Mouse (Mus musculus): ENCODE measurements at regions not wholly inside any gene's neighbourhood (a gene's known extent, or its start where the extent isn't known, plus 50 kb on each side); places are given as distances from the start of the nearest gene placed in this dataset.
"Not testable (repeated sequence)": the region's sequence is repeated elsewhere in the genome, so short reads cannot be mapped to it uniquely, and the experiment has no call there.

- DNase-seq (ENCODE audit: low spot score in 2 of 2); intact Hi-C loops (cut with DNase I): not testable (repeated sequence)
Measured at GRCm38 (mm10) chr1:194471281-194471680, 146.7 kb upstream of the Plxna2 start.

- intact Hi-C loops (cut with DNase I): no loop called here
- peak; percentile 30 to 54 for DNase-seq (ENCODE audit: low spot score in 2 of 2)
Measured at GRCm38 (mm10) chr1:194452480-194452879, 165.5 kb upstream of the Plxna2 start.

DNA sequence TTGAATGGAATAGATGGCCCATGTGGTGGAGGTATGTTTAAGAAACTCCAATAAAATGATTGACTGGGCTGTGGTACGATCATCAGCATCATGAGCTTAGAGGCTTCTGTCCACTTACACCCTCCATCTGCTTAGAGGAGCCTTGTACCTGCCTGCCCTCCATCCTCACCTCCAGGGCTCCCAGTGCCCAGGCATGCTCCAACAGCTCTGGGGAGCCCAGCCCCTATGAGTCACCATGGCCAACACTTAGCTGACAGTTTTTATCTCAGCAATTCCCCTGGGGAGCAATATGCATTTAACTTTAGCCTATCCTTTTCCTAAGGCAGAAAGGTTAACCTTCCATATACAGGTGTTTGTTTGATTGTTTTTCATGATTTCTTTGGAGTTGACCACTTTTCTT lies 174.3 kb upstream of the Plxna2 start:
- intact Hi-C loops (cut with DNase I): no loop called here

DNA sequence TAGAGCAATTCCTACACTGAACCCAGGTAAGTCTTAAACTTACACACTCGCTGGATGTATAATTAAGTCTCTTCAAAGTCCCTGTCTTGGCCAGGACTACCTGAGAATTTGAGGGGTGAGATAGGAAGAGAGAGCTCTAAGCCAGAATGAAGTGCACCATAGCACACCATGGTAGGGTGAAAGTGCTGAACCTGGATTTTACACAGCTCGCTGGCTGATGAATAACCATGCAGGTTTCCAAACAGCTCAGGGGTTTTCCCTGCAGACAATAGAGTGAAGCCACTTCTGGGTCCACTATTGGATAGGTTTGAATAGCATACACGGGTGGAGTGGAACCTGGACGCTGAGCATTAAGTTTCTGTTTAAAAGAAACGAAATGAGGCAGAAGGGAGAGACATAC lies 180.7 kb upstream of the Plxna2 start:
- intact Hi-C loops (cut with DNase I): no loop called here
- DNase-seq (ENCODE audit: low spot score in 2 of 2): no peak

More for the DNA sequence above, 174.3 kb upstream of the Plxna2 start:
- no peak for DNase-seq (ENCODE audit: low spot score in 2 of 2)

DNA sequence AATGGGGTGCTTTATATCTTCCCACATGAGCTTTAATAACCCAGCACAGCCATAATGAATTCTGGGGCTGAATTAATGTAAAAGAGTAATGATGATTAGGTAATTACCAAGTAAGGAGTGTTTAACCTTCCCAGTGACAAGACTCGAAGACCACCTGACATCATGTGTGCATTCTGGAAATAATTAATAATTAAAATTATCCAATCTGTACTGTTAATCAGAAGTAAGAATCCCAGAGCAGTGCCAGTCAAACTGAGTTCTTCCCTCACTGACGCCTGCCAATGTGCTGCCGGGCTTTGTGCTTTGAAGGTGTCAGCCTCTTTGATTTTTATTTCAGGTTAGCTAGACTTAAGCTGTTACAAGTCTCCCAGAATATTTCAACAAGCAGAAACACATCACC lies 183.0 kb upstream of the Plxna2 start:
- no peak for DNase-seq (ENCODE audit: low spot score in 2 of 2)
- intact Hi-C loops (cut with DNase I): no loop called here

GRCm38 (mm10) chr1:194428586-194428985 lies 189.4 kb upstream of the Plxna2 start:
- no peak for DNase-seq (ENCODE audit: low spot score in 2 of 2)
- intact Hi-C loops (cut with DNase I): no loop called here

GRCm38 (mm10) chr1:194426293-194426692 lies 191.7 kb upstream of the Plxna2 start:
- no peak for DNase-seq (ENCODE audit: low spot score in 2 of 2)
- intact Hi-C loops (cut with DNase I): no loop called here

GRCm38 (mm10) chr1:194424201-194424600 lies 193.8 kb upstream of the Plxna2 start:
- DNase-seq (ENCODE audit: low spot score in 2 of 2): no peak
- intact Hi-C loops (cut with DNase I): no loop called here

DNA sequence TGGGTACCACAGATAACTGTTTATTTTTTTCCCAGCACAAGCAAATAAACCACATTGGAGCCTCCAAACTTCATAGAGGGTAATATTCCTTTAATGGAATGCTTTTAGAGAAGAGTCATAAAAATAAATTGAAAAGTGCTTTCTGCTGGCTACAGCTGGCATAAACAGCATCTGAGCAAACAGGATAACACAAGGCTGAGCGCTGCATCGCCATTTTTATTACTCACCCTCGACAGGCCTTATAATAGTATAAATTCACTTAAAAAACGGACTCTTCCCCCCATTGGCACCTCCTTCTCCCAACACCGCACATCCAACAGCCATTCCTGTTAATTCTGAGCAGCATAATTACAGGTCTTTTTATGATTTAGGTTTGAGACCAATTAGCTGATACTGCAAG lies 205.8 kb upstream of the Plxna2 start:
- no peak for DNase-seq (ENCODE audit: low spot score in 2 of 2)
- intact Hi-C loops (cut with DNase I): no loop called here

GRCm38 (mm10) chr1:194411788-194412187 lies 206.2 kb upstream of the Plxna2 start:
- intact Hi-C loops (cut with DNase I): no loop called here
- no peak for DNase-seq (ENCODE audit: low spot score in 2 of 2)

GRCm38 (mm10) chr1:194399281-194399680 lies 218.7 kb upstream of the Plxna2 start:
- no peak for DNase-seq (ENCODE audit: low spot score in 2 of 2)
- intact Hi-C loops (cut with DNase I): no loop called here

DNA sequence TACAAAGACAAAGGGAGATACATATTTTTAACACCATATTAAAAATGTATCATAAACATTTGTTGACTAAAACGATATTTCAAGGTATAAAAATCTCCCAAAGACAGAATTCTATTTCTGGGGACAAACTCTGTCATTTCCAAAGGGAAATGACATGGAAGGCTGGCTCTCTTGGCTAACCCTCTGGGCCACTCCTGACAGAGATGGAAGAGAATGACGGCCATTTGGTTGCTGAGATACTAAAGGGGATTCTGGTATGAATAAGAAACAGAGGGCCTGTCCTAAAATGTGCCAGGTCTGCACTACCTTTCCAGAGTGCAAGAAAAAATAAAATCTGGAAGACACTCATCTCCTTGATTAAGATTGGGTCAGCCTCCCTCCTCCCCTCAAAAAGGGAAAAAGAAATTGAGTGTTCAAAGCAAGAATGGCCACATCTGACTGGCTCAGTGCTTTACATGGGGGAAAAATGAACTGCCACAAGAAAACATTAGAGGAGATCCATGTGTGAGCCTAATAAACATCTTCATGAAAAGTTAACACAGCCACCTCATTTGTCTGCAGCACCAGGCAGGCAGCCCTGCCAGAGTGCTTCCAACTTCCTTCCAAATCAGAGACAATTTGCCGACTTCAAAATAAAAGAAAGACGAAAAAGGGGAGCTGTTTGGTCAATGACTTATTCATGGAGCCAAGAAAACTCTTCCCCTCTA lies 221.1 kb upstream of the Plxna2 start:
- intact Hi-C loops (cut with DNase I): no loop called here
- DNase-seq (ENCODE audit: low spot score in 2 of 2): no peak

- DNase-seq (ENCODE audit: low spot score in 2 of 2): no peak
- intact Hi-C loops (cut with DNase I): no loop called here
Measured at GRCm38 (mm10) chr1:194393720-194394119, 224.3 kb upstream of the Plxna2 start.

DNA sequence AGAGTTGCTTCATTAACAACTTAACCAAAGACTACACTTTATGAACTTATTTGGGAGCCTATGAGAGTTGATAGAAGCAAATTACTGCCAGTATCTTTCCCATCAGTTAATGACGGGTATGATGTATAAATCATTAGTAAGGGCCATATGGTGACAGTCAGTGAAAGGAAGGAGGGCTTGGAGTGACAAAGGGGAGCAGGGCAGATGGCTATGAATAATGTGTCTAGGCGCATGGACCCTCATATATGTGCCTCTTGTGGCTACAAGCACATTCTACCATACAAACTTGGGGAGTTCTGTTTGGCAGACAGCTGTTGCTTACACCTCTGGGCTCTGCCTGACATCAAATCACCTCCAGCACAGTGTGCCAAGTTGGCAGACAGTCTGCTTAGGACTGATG lies 227.8 kb upstream of the Plxna2 start:
- no peak for DNase-seq (ENCODE audit: low spot score in 2 of 2)
- intact Hi-C loops (cut with DNase I): no loop called here

- intact Hi-C loops (cut with DNase I): no loop called here
- no peak for DNase-seq (ENCODE audit: low spot score in 2 of 2)
Measured at GRCm38 (mm10) chr1:194378135-194378534, 239.9 kb upstream of the Plxna2 start.

- intact Hi-C loops (cut with DNase I); DNase-seq (ENCODE audit: low spot score in 2 of 2): not testable (repeated sequence)
Measured at GRCm38 (mm10) chr1:194373511-194373910, 244.5 kb upstream of the Plxna2 start.

DNA sequence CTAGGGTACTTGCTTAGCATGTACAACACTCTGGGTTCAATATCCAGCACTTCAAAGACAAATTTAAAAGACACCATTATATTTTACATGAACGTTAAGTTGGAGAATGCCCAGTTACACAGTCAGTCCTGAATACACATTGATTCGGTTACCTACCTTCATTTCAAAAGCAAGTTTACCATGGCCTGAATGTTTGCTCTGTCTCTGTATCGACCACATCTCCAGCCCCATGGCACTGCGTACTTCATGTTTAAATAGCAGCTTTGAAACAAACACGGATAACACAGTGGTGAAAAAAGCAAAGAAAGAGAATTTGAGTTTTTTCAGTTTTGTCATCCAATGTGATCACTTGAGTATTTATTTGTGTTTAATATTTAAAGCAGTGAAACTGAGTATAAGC lies 254.1 kb upstream of the Plxna2 start:
- DNase-seq (ENCODE audit: low spot score in 2 of 2): no peak
- intact Hi-C loops (cut with DNase I): no loop called here

DNA sequence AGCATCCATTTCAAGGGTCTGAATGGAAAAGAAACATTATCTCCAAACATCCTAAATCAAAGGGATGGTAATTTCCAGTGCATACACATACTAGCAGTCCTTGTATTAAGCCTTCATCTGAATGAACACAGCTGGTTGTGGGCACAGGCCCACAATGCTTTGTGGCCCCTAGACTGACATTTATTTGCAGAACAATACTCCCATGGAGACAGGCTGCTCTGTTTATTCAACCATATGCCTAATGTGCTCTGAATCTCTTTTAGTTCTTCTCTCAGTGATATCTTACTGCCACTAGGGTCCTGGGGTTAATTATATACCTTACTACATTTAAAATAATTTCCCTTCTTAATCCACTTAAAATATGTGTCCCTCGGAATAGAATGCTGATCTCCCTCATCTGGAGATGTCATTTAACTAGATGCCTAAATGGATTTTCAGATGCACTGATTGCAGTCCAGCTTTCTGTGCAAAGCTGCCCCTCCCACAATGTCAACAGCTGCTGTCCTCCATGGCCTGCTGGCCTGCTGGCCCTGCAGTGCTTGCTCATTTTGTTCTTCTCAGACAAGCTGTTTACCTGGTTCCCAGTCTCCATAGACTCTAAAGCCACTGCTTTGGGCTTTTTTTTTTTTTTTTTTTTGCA lies 254.8 kb upstream of the Plxna2 start:
- intact Hi-C loops (cut with DNase I): no loop called here
- DNase-seq (ENCODE audit: low spot score in 2 of 2): no peak

- DNase-seq (ENCODE audit: low spot score in 2 of 2): no peak
- intact Hi-C loops (cut with DNase I): no loop called here
Measured at GRCm38 (mm10) chr1:194362298-194362697, 255.7 kb upstream of the Plxna2 start.

- intact Hi-C loops (cut with DNase I): no loop called here
- DNase-seq (ENCODE audit: low spot score in 2 of 2): peak in 1 of 2 experiments; percentile 3
Measured at GRCm38 (mm10) chr1:194361316-194361715, 256.7 kb upstream of the Plxna2 start.

GRCm38 (mm10) chr1:194354332-194355120 lies 263.5 kb upstream of the Plxna2 start:
- DNase-seq (ENCODE audit: low spot score in 2 of 2): no peak
- intact Hi-C loops (cut with DNase I): no loop called here

Measured in left cerebral cortex, postnatal 14 days (tissue).